Mouse (Mus musculus): ENCODE measurements around the gene Smim11. TPM values are rescaled to one million over a fixed set of nuclear protein-coding genes. Genes with fewer than 3 reads are reported as not detected.

Gene Smim11
- total RNA-seq, 2 experiments from 2014 or later, result 83.4 to 180 TPM

DNA sequence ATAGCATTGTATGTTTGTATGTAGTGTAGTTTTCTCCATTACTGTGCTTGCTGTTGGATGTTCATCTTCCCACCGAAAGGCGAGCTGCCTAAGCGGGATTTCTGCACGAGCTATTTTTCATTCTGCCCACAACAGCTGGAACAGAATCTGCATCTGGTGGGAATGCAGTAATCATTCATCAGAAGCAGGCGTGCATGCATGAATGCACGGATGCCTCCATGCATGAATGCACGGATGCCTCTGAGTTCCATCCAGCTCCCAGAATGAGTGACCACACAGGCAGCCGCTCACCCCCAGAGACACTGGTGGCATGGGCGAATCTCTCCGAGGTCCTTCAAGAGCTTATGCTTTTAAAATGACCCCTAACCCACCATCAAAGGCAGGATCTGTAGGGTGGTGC is 56.5 kb downstream of the Smim11 start:
- ATAC-seq (replicated peaks; ENCODE audit: low FRiP score, low TSS enrichment, poor library complexity, severe bottlenecking), result no peak

DNA sequence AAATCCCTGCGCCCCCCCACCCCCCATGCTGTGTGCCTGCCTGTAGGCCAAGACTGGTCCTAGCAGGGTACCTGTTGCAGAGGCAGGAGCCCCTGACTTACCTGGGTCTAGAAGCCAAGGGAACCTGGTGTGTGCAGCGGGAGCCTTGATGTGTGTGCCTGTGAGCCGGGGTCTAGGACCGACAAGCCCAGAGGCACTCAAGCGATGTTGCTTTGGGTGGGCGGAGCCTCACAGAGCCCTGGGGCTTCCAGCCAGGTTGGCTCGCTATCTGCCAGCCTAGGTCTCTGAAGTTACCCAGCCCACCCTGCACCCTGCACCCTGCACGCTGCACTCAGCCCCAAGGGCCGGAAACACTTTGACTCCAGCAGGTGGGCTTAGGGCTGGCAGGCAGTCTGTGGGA is 57.6 kb downstream of the Smim11 start:
- peak; percentile 62; the same call in 1 of the 2 replicates for ATAC-seq (replicated peaks; ENCODE audit: low FRiP score, low TSS enrichment, poor library complexity, severe bottlenecking)

DNA sequence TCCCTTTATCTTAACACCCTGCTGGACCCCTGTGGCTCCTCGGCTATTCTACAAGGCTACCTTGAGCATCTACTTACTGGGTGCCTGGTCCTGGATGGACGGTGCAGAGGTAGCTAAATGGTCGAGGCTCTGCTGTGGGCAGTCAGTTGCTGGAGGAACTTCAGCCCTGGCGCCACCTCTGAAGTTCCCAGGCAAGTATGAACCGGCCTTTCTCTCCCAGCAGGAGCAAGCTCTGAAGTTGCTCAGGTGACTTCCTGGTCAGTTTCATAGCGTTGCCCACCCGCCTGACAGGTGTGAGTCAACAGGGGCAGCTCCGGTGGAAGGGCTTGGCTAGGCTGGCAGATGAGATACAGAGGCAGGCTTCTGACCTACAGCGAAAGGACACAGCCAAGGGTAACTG is 58.1 kb downstream of the Smim11 start, which contains the start of gene Kcne1:
Kcne1 (minus strand) TSS at position 240 of the 400 bp plus-strand sequence.
- no peak for ATAC-seq (replicated peaks; ENCODE audit: low FRiP score, low TSS enrichment, poor library complexity, severe bottlenecking)

DNA sequence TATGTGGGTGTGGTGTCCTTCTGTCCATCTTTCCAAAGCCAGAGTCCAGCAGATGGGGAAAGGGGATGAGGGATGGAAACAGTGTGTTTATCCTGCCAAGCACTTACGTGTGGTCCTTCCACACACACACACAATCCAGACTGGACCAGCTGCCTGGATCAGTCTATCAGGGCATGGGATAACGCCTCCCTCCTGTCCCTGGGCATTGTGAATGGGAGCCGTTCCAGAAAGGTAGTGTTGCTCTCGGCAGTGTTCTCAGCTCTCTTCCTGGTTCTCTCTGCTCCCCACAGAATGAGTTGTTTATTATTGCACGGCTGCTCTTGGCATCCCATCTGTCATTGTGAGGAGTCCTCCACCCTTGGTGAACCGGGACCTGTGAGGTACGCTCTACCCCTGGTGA is 59.6 kb downstream of the Smim11 start:
- ATAC-seq (replicated peaks; ENCODE audit: low FRiP score, low TSS enrichment, poor library complexity, severe bottlenecking), result no peak

Other genes starting within 250 kb of the Smim11 start
- 36.9 and 49.2 TPM in 2 replicates for gene Mrps6, start 243.0 kb upstream of the Smim11 start, total RNA-seq (2014; fragmentation: Nextera tagmentation)
- gene Mrps6, start 243.0 kb upstream of the Smim11 start, total RNA-seq (2017), result 30.0 and 49.8 TPM in 2 replicates
- gene Gm49711, start 243.0 kb upstream of the Smim11 start, total RNA-seq (2014; fragmentation: Nextera tagmentation), result not detected in 2 replicates
- not detected in 2 replicates for gene Gm49711, start 243.0 kb upstream of the Smim11 start, total RNA-seq (2017)
- 5.0 and 5.2 TPM in 2 replicates for gene Slc5a3, start 243.0 kb upstream of the Smim11 start, total RNA-seq (2014; fragmentation: Nextera tagmentation)
- 4.4 and 7.2 TPM in 2 replicates for gene Slc5a3, start 243.0 kb upstream of the Smim11 start, total RNA-seq (2017)
- gene Kcne2, start 8.9 kb upstream of the Smim11 start, total RNA-seq (2014; fragmentation: Nextera tagmentation), result not detected in 2 replicates
- not detected in 2 replicates for gene Kcne2, start 8.9 kb upstream of the Smim11 start, total RNA-seq (2017)
- gene Fam243, start 20.2 kb downstream of the Smim11 start, total RNA-seq (2014; fragmentation: Nextera tagmentation), result not detected in 2 replicates
- gene Fam243, start 20.2 kb downstream of the Smim11 start, total RNA-seq (2017), result not detected in 2 replicates
- gene Kcne1, start 58.2 kb downstream of the Smim11 start, total RNA-seq (2014; fragmentation: Nextera tagmentation), result not detected in 2 replicates
- gene Kcne1, start 58.2 kb downstream of the Smim11 start, total RNA-seq (2017), result not detected in 2 replicates
- 7.2 and 12.7 TPM in 2 replicates for gene Rcan1, start 169.6 kb downstream of the Smim11 start, total RNA-seq (2014; fragmentation: Nextera tagmentation)
- gene Rcan1, start 169.6 kb downstream of the Smim11 start, total RNA-seq (2017), result 7.9 and 10.9 TPM in 2 replicates
- not detected in 2 replicates for gene Clic6, start 184.4 kb downstream of the Smim11 start, total RNA-seq (2014; fragmentation: Nextera tagmentation)
- not detected in 2 replicates for gene Clic6, start 184.4 kb downstream of the Smim11 start, total RNA-seq (2017)

Data from megakaryocyte-erythroid progenitor cell, adult 5-6 weeks (primary cell).